Mouse (Mus musculus): ENCODE measurements around the gene Cops7a. TPM values are rescaled to one million over a fixed set of nuclear protein-coding genes. Genes with fewer than 3 reads are reported as not detected.

Cops7a gene
- polyA plus RNA-seq, 1 experiment, result 142 TPM

DNA sequence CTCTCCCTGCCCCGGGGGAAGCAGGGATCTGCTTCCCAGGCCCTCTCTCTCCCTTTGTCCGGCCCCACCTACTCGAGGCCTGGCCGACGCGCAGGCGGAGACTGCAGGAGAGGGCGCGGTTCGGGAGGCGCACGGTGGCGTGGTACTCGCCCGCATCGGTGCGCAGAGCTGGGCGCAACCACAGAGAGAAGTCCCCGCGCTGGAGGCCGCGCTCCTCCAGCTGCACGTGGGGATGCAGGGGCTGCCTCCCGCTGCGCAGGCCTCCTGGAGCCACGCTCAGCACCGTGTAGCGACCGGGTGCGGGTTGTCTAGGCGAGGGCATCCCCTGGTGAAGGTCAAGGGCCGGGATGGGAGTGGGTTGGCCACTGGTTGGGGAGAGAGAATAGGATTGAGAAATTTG is 55.3 kb downstream of the Cops7a start:
- TF ChIP-seq POLR2AphosphoS2 (IDR thresholded peaks at IDR 0.05; ENCODE audit: insufficient read length, low read depth) (no peak), TCF12 (IDR thresholded peaks at IDR 0.05; ENCODE audit: insufficient read depth, poor library complexity, severe bottlenecking) (no peak), CEBPB (IDR thresholded peaks at IDR 0.05; ENCODE audit: insufficient read depth, poor library complexity, severe bottlenecking) (no peak), MAX (IDR thresholded peaks at IDR 0.05; ENCODE audit: low read depth) (no peak), MYOG (IDR thresholded peaks at IDR 0.05; ENCODE audit: control insufficient read depth in 1 of 3, insufficient read depth in 1 of 3, insufficient read length in 2 of 3, low read depth in 2 of 3) (no peak), POLR2A (IDR thresholded peaks at IDR 0.05; ENCODE audit: insufficient read length, low read depth) (no peak), REST (IDR thresholded peaks at IDR 0.05; ENCODE audit: insufficient read depth, insufficient read length) (no peak), SRF (IDR thresholded peaks at IDR 0.05; ENCODE audit: control insufficient read depth, insufficient read length, low read depth) (no peak), MYOD1 (IDR thresholded peaks at IDR 0.05; ENCODE audit: control insufficient read depth in 1 of 3, insufficient read length in 2 of 3, low read depth in 2 of 3) (no peak), USF1 (IDR thresholded peaks at IDR 0.05; ENCODE audit: low read depth) (no peak), E2F4 (IDR thresholded peaks at IDR 0.05; ENCODE audit: insufficient read depth) (no peak), TCF3 (IDR thresholded peaks at IDR 0.05; ENCODE audit: insufficient read length, low read depth) (no peak)
- Histone ChIP-seq H3K36me3 (ENCODE audit: control insufficient read depth, insufficient read depth) (peaks cover 16% of the 10 kb centered on the region), H3ac (ENCODE audit: control insufficient read depth, insufficient read length) (no peak overlapping the region), H3K4me2 (ENCODE audit: low read depth) (no peak overlapping the region), H3K4me3 (no peak overlapping the region), H3K79me2 (ENCODE audit: control insufficient read depth, insufficient read depth) (no peaks in the 10 kb centered on the region), H3K27me3 (ENCODE audit: control insufficient read depth, insufficient read depth, insufficient read length) (no peaks in the 10 kb centered on the region)

Other genes with a start within 250 kb of the Cops7a start
- gene Ptpn6, start 226.8 kb downstream of the Cops7a start, polyA plus RNA-seq (2012; fragmentation: generic; extraction: Trizol), result 3.1 TPM
- gene Grcc10, start 224.2 kb downstream of the Cops7a start, polyA plus RNA-seq (2012; fragmentation: generic; extraction: Trizol), result 287 TPM
- not detected for gene Gm45234, start 209.5 kb downstream of the Cops7a start, polyA plus RNA-seq (2012; fragmentation: generic; extraction: Trizol)
- 39.4 TPM for gene Atn1, start 209.0 kb downstream of the Cops7a start, polyA plus RNA-seq (2012; fragmentation: generic; extraction: Trizol)
- gene Eno2, start 195.9 kb downstream of the Cops7a start, polyA plus RNA-seq (2012; fragmentation: generic; extraction: Trizol), result 19.5 TPM
- 0.13 TPM for gene Lrrc23, start 185.8 kb downstream of the Cops7a start, polyA plus RNA-seq (2012; fragmentation: generic; extraction: Trizol)
- 41.2 TPM for gene Spsb2, start 156.9 kb downstream of the Cops7a start, polyA plus RNA-seq (2012; fragmentation: generic; extraction: Trizol)
- 1,480 TPM for gene Tpi1, start 151.2 kb downstream of the Cops7a start, polyA plus RNA-seq (2012; fragmentation: generic; extraction: Trizol)
- gene Usp5, start 136.1 kb downstream of the Cops7a start, polyA plus RNA-seq (2012; fragmentation: generic; extraction: Trizol), result 123 TPM
- 28.8 TPM for gene Cdca3, start 136.0 kb downstream of the Cops7a start, polyA plus RNA-seq (2012; fragmentation: generic; extraction: Trizol)
- 0.11 TPM for gene Gnb3, start 125.3 kb downstream of the Cops7a start, polyA plus RNA-seq (2012; fragmentation: generic; extraction: Trizol)
- gene P3h3, start 107.8 kb downstream of the Cops7a start, polyA plus RNA-seq (2012; fragmentation: generic; extraction: Trizol), result 1.1 TPM
- gene Gpr162, start 101.6 kb downstream of the Cops7a start, polyA plus RNA-seq (2012; fragmentation: generic; extraction: Trizol), result 0.02 TPM
- not detected for gene Cd4, start 77.3 kb downstream of the Cops7a start, polyA plus RNA-seq (2012; fragmentation: generic; extraction: Trizol)
- 0.41 TPM for gene Lag3, start 53.8 kb downstream of the Cops7a start, polyA plus RNA-seq (2012; fragmentation: generic; extraction: Trizol)
- 1,462 TPM for gene Ptms, start 45.4 kb downstream of the Cops7a start, polyA plus RNA-seq (2012; fragmentation: generic; extraction: Trizol)
- gene Mlf2, start 34.2 kb downstream of the Cops7a start, polyA plus RNA-seq (2012; fragmentation: generic; extraction: Trizol), result 384 TPM
- 1.1 TPM for gene Pianp, start 31.2 kb upstream of the Cops7a start, polyA plus RNA-seq (2012; fragmentation: generic; extraction: Trizol)
- gene Zfp384, start 43.6 kb upstream of the Cops7a start, polyA plus RNA-seq (2012; fragmentation: generic; extraction: Trizol), result 20.8 TPM
- gene Ing4, start 74.2 kb upstream of the Cops7a start, polyA plus RNA-seq (2012; fragmentation: generic; extraction: Trizol), result 31.2 TPM
- 1.4 TPM for gene Acrbp, start 84.2 kb upstream of the Cops7a start, polyA plus RNA-seq (2012; fragmentation: generic; extraction: Trizol)
- gene Lpar5, start 102.4 kb upstream of the Cops7a start, polyA plus RNA-seq (2012; fragmentation: generic; extraction: Trizol), result not detected
- gene Chd4, start 130.4 kb upstream of the Cops7a start, polyA plus RNA-seq (2012; fragmentation: generic; extraction: Trizol), result 133 TPM
- 55.4 TPM for gene Nop2, start 166.4 kb upstream of the Cops7a start, polyA plus RNA-seq (2012; fragmentation: generic; extraction: Trizol)
- 244 TPM for gene Iffo1, start 179.7 kb upstream of the Cops7a start, polyA plus RNA-seq (2012; fragmentation: generic; extraction: Trizol)
- gene Gapdh, start 200.9 kb upstream of the Cops7a start, polyA plus RNA-seq (2012; fragmentation: generic; extraction: Trizol), result 9,871 TPM
- gene Ncapd2, start 226.2 kb upstream of the Cops7a start, polyA plus RNA-seq (2012; fragmentation: generic; extraction: Trizol), result 34.7 TPM
- gene Mrpl51, start 226.3 kb upstream of the Cops7a start, polyA plus RNA-seq (2012; fragmentation: generic; extraction: Trizol), result 132 TPM